Mouse (Mus musculus): Measurements from ENCODE around the gene Mindy2. TPM values are rescaled to one million over a fixed set of nuclear protein-coding genes. Genes with fewer than 3 reads are reported as not detected.

Mindy2 gene
- polyA plus RNA-seq, 1 experiment, result 8.5 TPM

DNA sequence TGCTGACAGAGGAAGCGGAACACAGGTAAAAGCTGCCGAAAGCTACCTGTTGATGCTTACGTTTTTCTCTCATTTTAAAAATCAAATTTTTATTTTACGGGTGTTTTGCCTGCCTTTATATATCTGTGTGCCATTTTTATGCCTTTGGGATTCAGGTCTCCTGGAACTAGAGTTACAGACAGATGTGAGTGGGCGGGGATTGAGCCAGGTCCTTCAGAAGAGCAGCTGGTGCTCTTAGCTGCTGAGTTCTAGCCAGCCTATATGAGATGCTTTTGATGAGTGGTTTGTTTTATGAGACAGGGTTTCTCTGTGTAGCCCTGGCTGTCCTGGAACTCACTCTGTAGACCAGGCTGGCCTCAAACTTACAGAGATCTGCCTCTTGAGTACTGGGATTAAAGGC is 69.8 kb downstream of the Mindy2 start:
- H3K27ac ChIP-seq (ENCODE audit: insufficient read depth, low read length), result no peak overlapping the region
- no peak overlapping the region for H3K4me3 ChIP-seq (ENCODE audit: extremely low read depth, insufficient read depth, insufficient read length)
- H3K27me3 ChIP-seq (ENCODE audit: control insufficient read depth, insufficient read depth, low read length), result no peaks in the 10 kb centered on the region
- H3K36me3 ChIP-seq (ENCODE audit: control insufficient read depth, insufficient read depth, low read length), result peaks cover 58% of the 10 kb centered on the region
- 97% methylated on average over 5 of the region's 5 CpGs for WGBS
- no peaks in the 10 kb centered on the region; the same call in 1 of the 2 replicates for H3K4me1 ChIP-seq (ENCODE audit: control insufficient read depth, insufficient read depth, insufficient read length)
- DNase-seq (ENCODE audit: low read depth in 1 of 2, low spot score in 2 of 2), result no peak
- no peak for TF ChIP-seq POLR2A (IDR thresholded peaks at IDR 0.05; ENCODE audit: low read depth, low read length)
- TF ChIP-seq CTCF (IDR thresholded peaks at IDR 0.05; ENCODE audit: extremely low read depth, insufficient read depth, insufficient read length, insufficient replicate concordance), result no peak

GRCm38 (mm10) chr9:70585172-70585571 is 71.8 kb downstream of the Mindy2 start:
- no peak for DNase-seq (ENCODE audit: low read depth in 1 of 2, low spot score in 2 of 2)
- 18% methylated on average over 5 of the region's 5 CpGs for WGBS
- Histone ChIP-seq H3K4me1 (ENCODE audit: control insufficient read depth, insufficient read depth, insufficient read length) (no peaks in the 10 kb centered on the region), H3K27ac (ENCODE audit: insufficient read depth, low read length) (no peak overlapping the region), H3K4me3 (ENCODE audit: extremely low read depth, insufficient read depth, insufficient read length) (no peak overlapping the region), H3K27me3 (ENCODE audit: control insufficient read depth, insufficient read depth, low read length) (no peaks in the 10 kb centered on the region), H3K36me3 (ENCODE audit: control insufficient read depth, insufficient read depth, low read length) (peaks cover 63% of the 10 kb centered on the region)
- TF ChIP-seq CTCF (IDR thresholded peaks at IDR 0.05; ENCODE audit: extremely low read depth, insufficient read depth, insufficient read length, insufficient replicate concordance) (no peak), POLR2A (IDR thresholded peaks at IDR 0.05; ENCODE audit: low read depth, low read length) (no peak)

DNA sequence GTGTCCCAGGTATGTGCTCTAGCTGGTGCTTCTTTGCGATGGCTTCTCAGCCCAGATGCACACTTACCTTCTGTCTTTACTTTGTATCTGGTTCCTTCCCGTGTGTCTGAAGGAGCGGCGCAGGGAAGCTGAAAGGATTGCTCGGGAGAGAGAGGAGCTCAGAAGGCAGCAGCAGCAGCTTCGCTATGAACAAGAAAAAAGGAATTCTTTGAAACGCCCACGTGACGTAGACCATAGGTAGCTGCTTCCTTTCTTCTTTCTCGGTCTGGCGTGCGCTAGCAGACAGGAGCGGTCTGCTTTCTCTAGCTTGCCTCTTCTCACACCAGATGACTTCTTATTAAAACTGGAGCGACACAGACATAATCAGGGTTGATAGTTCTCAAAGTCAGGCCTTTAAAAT is 72.3 kb downstream of the Mindy2 start:
- Histone ChIP-seq H3K27ac (ENCODE audit: insufficient read depth, low read length) (no peak overlapping the region), H3K4me1 (ENCODE audit: control insufficient read depth, insufficient read depth, insufficient read length) (no peaks in the 10 kb centered on the region), H3K36me3 (ENCODE audit: control insufficient read depth, insufficient read depth, low read length) (peaks cover 60% of the 10 kb centered on the region), H3K4me3 (ENCODE audit: extremely low read depth, insufficient read depth, insufficient read length) (no peak overlapping the region), H3K27me3 (ENCODE audit: control insufficient read depth, insufficient read depth, low read length) (no peaks in the 10 kb centered on the region)
- TF ChIP-seq POLR2A (IDR thresholded peaks at IDR 0.05; ENCODE audit: low read depth, low read length) (no peak), CTCF (IDR thresholded peaks at IDR 0.05; ENCODE audit: extremely low read depth, insufficient read depth, insufficient read length, insufficient replicate concordance) (no peak)
- 77% methylated on average over 14 of the region's 14 CpGs for WGBS
- no peak for DNase-seq (ENCODE audit: low read depth in 1 of 2, low spot score in 2 of 2)

GRCm38 (mm10) chr9:70580956-70581355 is 76.0 kb downstream of the Mindy2 start:
- WGBS, result 48% methylated on average over 5 of the region's 5 CpGs
- TF ChIP-seq POLR2A (IDR thresholded peaks at IDR 0.05; ENCODE audit: low read depth, low read length) (no peak), CTCF (IDR thresholded peaks at IDR 0.05; ENCODE audit: extremely low read depth, insufficient read depth, insufficient read length, insufficient replicate concordance) (no peak)
- DNase-seq (ENCODE audit: low read depth in 1 of 2, low spot score in 2 of 2), result no peak
- peaks cover 38% of the 10 kb centered on the region for H3K36me3 ChIP-seq (ENCODE audit: control insufficient read depth, insufficient read depth, low read length)
- no peak overlapping the region for H3K27ac ChIP-seq (ENCODE audit: insufficient read depth, low read length)
- no peaks in the 10 kb centered on the region for H3K4me1 ChIP-seq (ENCODE audit: control insufficient read depth, insufficient read depth, insufficient read length)
- H3K27me3 ChIP-seq (ENCODE audit: control insufficient read depth, insufficient read depth, low read length), result no peaks in the 10 kb centered on the region
- no peak overlapping the region for H3K4me3 ChIP-seq (ENCODE audit: extremely low read depth, insufficient read depth, insufficient read length)

- DNase-seq (ENCODE audit: low read depth in 1 of 2, low spot score in 2 of 2), result no peak
- WGBS, result 79% methylated on average over 2 of the region's 2 CpGs
- H3K4me1 ChIP-seq (ENCODE audit: control insufficient read depth, insufficient read depth, insufficient read length), result no peaks in the 10 kb centered on the region
- H3K27me3 ChIP-seq (ENCODE audit: control insufficient read depth, insufficient read depth, low read length), result no peaks in the 10 kb centered on the region
- no peak overlapping the region for H3K27ac ChIP-seq (ENCODE audit: insufficient read depth, low read length)
- H3K36me3 ChIP-seq (ENCODE audit: control insufficient read depth, insufficient read depth, low read length), result peaks cover 37% of the 10 kb centered on the region
- H3K4me3 ChIP-seq (ENCODE audit: extremely low read depth, insufficient read depth, insufficient read length), result no peak overlapping the region
- TF ChIP-seq POLR2A (IDR thresholded peaks at IDR 0.05; ENCODE audit: low read depth, low read length), result no peak
- no peak for TF ChIP-seq CTCF (IDR thresholded peaks at IDR 0.05; ENCODE audit: extremely low read depth, insufficient read depth, insufficient read length, insufficient replicate concordance)
Observed at GRCm38 (mm10) chr9:70578123-70578522, 78.9 kb downstream of the Mindy2 start.

DNA sequence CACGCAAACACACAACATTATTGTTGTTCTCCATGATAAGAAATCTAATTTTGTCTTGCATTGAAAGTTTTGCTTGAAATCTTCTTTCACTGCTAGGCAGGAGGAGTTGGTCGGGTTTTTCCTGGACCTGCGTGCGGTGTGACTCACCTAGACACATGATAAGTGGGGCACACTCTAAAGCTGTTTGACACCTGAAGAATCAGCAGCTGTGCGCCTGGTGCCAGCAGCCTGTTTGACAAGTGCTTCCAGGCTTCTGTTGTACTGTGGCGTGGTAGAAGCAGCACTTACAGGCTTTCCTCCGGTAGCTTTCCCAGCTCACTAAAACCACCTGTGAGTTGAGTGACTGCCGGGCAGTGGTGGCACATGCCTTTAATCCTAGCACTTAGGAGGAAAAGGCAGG is 86.6 kb downstream of the Mindy2 start:
- no peak for DNase-seq (ENCODE audit: low read depth in 1 of 2, low spot score in 2 of 2)
- WGBS, result 94% methylated on average over 8 of the region's 8 CpGs
- Histone ChIP-seq H3K27ac (ENCODE audit: insufficient read depth, low read length) (no peak overlapping the region), H3K4me3 (ENCODE audit: extremely low read depth, insufficient read depth, insufficient read length) (no peak overlapping the region), H3K36me3 (ENCODE audit: control insufficient read depth, insufficient read depth, low read length) (peaks cover 21% of the 10 kb centered on the region), H3K4me1 (ENCODE audit: control insufficient read depth, insufficient read depth, insufficient read length) (no peaks in the 10 kb centered on the region), H3K27me3 (ENCODE audit: control insufficient read depth, insufficient read depth, low read length) (no peaks in the 10 kb centered on the region)
- TF ChIP-seq POLR2A (IDR thresholded peaks at IDR 0.05; ENCODE audit: low read depth, low read length) (no peak), CTCF (IDR thresholded peaks at IDR 0.05; ENCODE audit: extremely low read depth, insufficient read depth, insufficient read length, insufficient replicate concordance) (no peak)

GRCm38 (mm10) chr9:70567651-70568050 is 89.3 kb downstream of the Mindy2 start:
- 87% methylated on average over 5 of the region's 5 CpGs for WGBS
- Histone ChIP-seq H3K36me3 (ENCODE audit: control insufficient read depth, insufficient read depth, low read length) (peaks cover 11% of the 10 kb centered on the region), H3K27ac (ENCODE audit: insufficient read depth, low read length) (no peak overlapping the region), H3K4me1 (ENCODE audit: control insufficient read depth, insufficient read depth, insufficient read length) (no peaks in the 10 kb centered on the region), H3K27me3 (ENCODE audit: control insufficient read depth, insufficient read depth, low read length) (no peaks in the 10 kb centered on the region), H3K4me3 (ENCODE audit: extremely low read depth, insufficient read depth, insufficient read length) (no peak overlapping the region)
- no peak for TF ChIP-seq CTCF (IDR thresholded peaks at IDR 0.05; ENCODE audit: extremely low read depth, insufficient read depth, insufficient read length, insufficient replicate concordance)
- no peak for TF ChIP-seq POLR2A (IDR thresholded peaks at IDR 0.05; ENCODE audit: low read depth, low read length)
- no peak for DNase-seq (ENCODE audit: low read depth in 1 of 2, low spot score in 2 of 2)
